Mouse (Mus musculus) adrenal gland, postnatal 4 days (tissue): ENCODE results near the gene Fastkd1. TPM values are rescaled to one million over a fixed set of nuclear protein-coding genes. Genes with fewer than 3 reads are reported as not detected.
A peak's percentile ranks its signal among the peaks of the same experiment; 100 is the strongest.
"Not testable (repeated sequence)": the region's sequence is repeated elsewhere in the genome, so short reads cannot be mapped to it uniquely, and the experiment has no call there.

Source experiments
- DNase-seq, 2 experiments: peaks; one replicate each; pipeline ENCODE4 v3.0.0; 2021 to 2022; ENCODE audit warnings: low spot score in 2 of 2, mixed read lengths in 2 of 2
- total RNA-seq, 2 experiments: library from RNA; stranded (reverse); gene quantifications; 2 replicates each; pipeline ENCODE4 v1.2.3; 2021

The Fastkd1 gene
- total RNA-seq, 2 experiments from 2014 or later = 23.4 to 26.9 TPM

GRCm38 (mm10) chr2:69673723-69674122, 39.6 kb downstream of the Fastkd1 start:
- DNase-seq = no peak

GRCm38 (mm10) chr2:69669853-69670252, 43.5 kb downstream of the Fastkd1 start, which contains the start of gene Klhl41:
Klhl41 (plus strand) TSS chr2:69670120.
- DNase-seq = no peak

- no peak for DNase-seq
These were observed 44.9 kb downstream of the Fastkd1 start for GRCm38 (mm10) chr2:69668414-69668813.

GRCm38 (mm10) chr2:69667656-69668055, 45.7 kb downstream of the Fastkd1 start:
- no peak for DNase-seq

- DNase-seq = no peak
These were observed 49.4 kb downstream of the Fastkd1 start for GRCm38 (mm10) chr2:69663827-69664476.

- no peak for DNase-seq
These were observed 54.0 kb downstream of the Fastkd1 start for GRCm38 (mm10) chr2:69659326-69659725.

- DNase-seq = no peak
These were observed 63.6 kb downstream of the Fastkd1 start for GRCm38 (mm10) chr2:69649716-69650115.

GRCm38 (mm10) chr2:69646726-69647490, 66.4 kb downstream of the Fastkd1 start, which contains the start of gene Bbs5:
Bbs5 (plus strand) TSS chr2:69647171.
- DNase-seq = peak; percentile 86 to 87

GRCm38 (mm10) chr2:69644968-69645617, 68.2 kb downstream of the Fastkd1 start:
- DNase-seq = no peak

GRCm38 (mm10) chr2:69640100-69640499, 73.2 kb downstream of the Fastkd1 start:
- DNase-seq = no peak

GRCm38 (mm10) chr2:69637989-69638388, 75.3 kb downstream of the Fastkd1 start:
- not testable (repeated sequence) for DNase-seq

Other genes with a start within 250 kb of the Fastkd1 start
- 10 to 100 TPM in 1 of 2 experiments, 1 to 10 TPM in 1; 2.0 to 40.1 TPM for gene Lrp2, start 127.5 kb downstream of the Fastkd1 start, total RNA-seq
- gene Bbs5, start 66.3 kb downstream of the Fastkd1 start, total RNA-seq = 10 to 100 TPM; 11.1 to 11.7 TPM
- gene Klhl41, start 43.4 kb downstream of the Fastkd1 start, total RNA-seq = 10 to 100 TPM in 1 of 2 experiments, 1 to 10 TPM in 1; 5.2 to 18.0 TPM
- gene Ppig, start 9.0 kb upstream of the Fastkd1 start, total RNA-seq = 10 to 100 TPM; 89.5 to 95.0 TPM
- gene Ccdc173, start 76.1 kb upstream of the Fastkd1 start, total RNA-seq = 1 to 10 TPM; 2.7 to 3.0 TPM
- gene Phospho2, start 76.1 kb upstream of the Fastkd1 start, total RNA-seq = 10 to 100 TPM; 14.7 to 17.4 TPM
- 10 to 100 TPM; 25.8 to 26.8 TPM for gene Klhl23, start 108.4 kb upstream of the Fastkd1 start, total RNA-seq
- 100 to 1,000 TPM; 196 to 224 TPM for gene Ssb, start 148.0 kb upstream of the Fastkd1 start, total RNA-seq
- gene Mettl5, start 172.1 kb upstream of the Fastkd1 start, total RNA-seq = 10 to 100 TPM; 26.0 to 27.1 TPM
- gene Ubr3, start 183.7 kb upstream of the Fastkd1 start, total RNA-seq = 10 to 100 TPM; 72.6 to 78.7 TPM